Mouse (Mus musculus) T-cell, adult 2 months (primary cell): ENCODE measurements around the gene Lrmda.
"Not testable (repeated sequence)": the region's sequence is repeated elsewhere in the genome, so short reads cannot be mapped to it uniquely, and the experiment has no call there.

Experiments used
- DNase-seq: peaks from one replicate; pipeline ENCODE4 v3.0.0; 2022; ENCODE audit warnings: low spot score

Gene Lrmda

GRCm38 (mm10) chr14:22587285-22587957 lies 567.9 kb downstream of the Lrmda start:
- no peak for DNase-seq

GRCm38 (mm10) chr14:22587958-22588296 lies 568.4 kb downstream of the Lrmda start:
- no peak for DNase-seq

GRCm38 (mm10) chr14:22588394-22588793 lies 568.9 kb downstream of the Lrmda start:
- DNase-seq = not testable (repeated sequence)

- DNase-seq = no peak
Observed at GRCm38 (mm10) chr14:22589503-22590215, 570.1 kb downstream of the Lrmda start.

GRCm38 (mm10) chr14:22591186-22591585 lies 571.7 kb downstream of the Lrmda start:
- no peak for DNase-seq

- no peak for DNase-seq
Observed at GRCm38 (mm10) chr14:22597508-22597907, 578.0 kb downstream of the Lrmda start.

GRCm38 (mm10) chr14:22598638-22599037 lies 579.1 kb downstream of the Lrmda start:
- DNase-seq = no peak

GRCm38 (mm10) chr14:22600166-22600565 lies 580.7 kb downstream of the Lrmda start:
- DNase-seq = no peak

GRCm38 (mm10) chr14:22602308-22602707 lies 582.8 kb downstream of the Lrmda start:
- no peak for DNase-seq

GRCm38 (mm10) chr14:22608599-22608998 lies 589.1 kb downstream of the Lrmda start:
- DNase-seq = no peak

GRCm38 (mm10) chr14:22609261-22610245 lies 590.0 kb downstream of the Lrmda start:
- no peak for DNase-seq

GRCm38 (mm10) chr14:22611011-22611410 lies 591.5 kb downstream of the Lrmda start:
- no peak for DNase-seq

GRCm38 (mm10) chr14:22620191-22620590 lies 600.7 kb downstream of the Lrmda start:
- DNase-seq = no peak

GRCm38 (mm10) chr14:22621941-22622340 lies 602.4 kb downstream of the Lrmda start:
- DNase-seq = no peak

GRCm38 (mm10) chr14:22627105-22627829 lies 607.8 kb downstream of the Lrmda start:
- no peak for DNase-seq

GRCm38 (mm10) chr14:22630361-22630867 lies 610.9 kb downstream of the Lrmda start:
- no peak for DNase-seq

- DNase-seq = no peak
Observed at GRCm38 (mm10) chr14:22633612-22634011, 614.1 kb downstream of the Lrmda start.

GRCm38 (mm10) chr14:22643494-22643893 lies 624.0 kb downstream of the Lrmda start:
- DNase-seq = no peak

- DNase-seq = no peak
Observed at GRCm38 (mm10) chr14:22647879-22648611, 628.5 kb downstream of the Lrmda start.

GRCm38 (mm10) chr14:22649411-22649911 lies 629.9 kb downstream of the Lrmda start:
- no peak for DNase-seq
